Mouse (Mus musculus) ES-E14 (cell line): Measurements from ENCODE around the gene Inpp5d. TPM values are rescaled to one million over a fixed set of nuclear protein-coding genes. Genes with fewer than 3 reads are reported as not detected.

Source experiments
- DNase-seq: peaks from one replicate; pipeline ENCODE4 v3.0.0-alpha.2; 2013; ENCODE audit warnings: low read depth, low spot score
- H3K27ac ChIP-seq: 2 replicates; pipeline ENCODE4 v1.5.1; 2012; ENCODE audit warnings: low read depth, mild to moderate bottlenecking, low read length, moderate library complexity, mixed read lengths; ENCODE audit not compliant: poor library complexity, insufficient read depth, severe bottlenecking
- H3K36me3 ChIP-seq: 2 replicates; pipeline ENCODE4 v1.6.1; 2012; ENCODE audit warnings: mild to moderate bottlenecking, low read length, moderate library complexity, mixed read lengths; ENCODE audit not compliant: control insufficient read depth, poor library complexity, insufficient read depth, severe bottlenecking
- H3K4me1 ChIP-seq, 2 experiments: fragments of 150-350 bp in 1 of 2; sonication (generic) in 1 of 2; 2 replicates each; pipeline ENCODE4 v1.6.1; 2012; ENCODE audit warnings: low read length in 2 of 2, mild to moderate bottlenecking in 1 of 2, mixed read lengths in 1 of 2; ENCODE audit not compliant: control insufficient read depth in 2 of 2, insufficient read depth in 2 of 2, poor library complexity in 1 of 2
- H3K4me3 ChIP-seq, 2 experiments: fragments of 150-350 bp in 1 of 2; sonication (generic) in 1 of 2; 2 replicates each; pipeline ENCODE4 v1.5.1; 2012; ENCODE audit warnings: low read length in 2 of 2, low read depth in 1 of 2, mild to moderate bottlenecking in 1 of 2, mixed read lengths in 1 of 2; ENCODE audit not compliant: insufficient read depth in 1 of 2, poor library complexity in 1 of 2, severe bottlenecking in 1 of 2
- H3K9ac ChIP-seq: 2 replicates; pipeline ENCODE4 v1.6.1; 2012; ENCODE audit warnings: low read depth, mild to moderate bottlenecking, low read length, mixed read lengths; ENCODE audit not compliant: poor library complexity, insufficient read depth, severe bottlenecking
- H3K9me3 ChIP-seq: fragments of 150-350 bp; sonication (generic); 2 replicates; pipeline ENCODE4 v1.6.1; 2012; ENCODE audit warnings: low read depth, mild to moderate bottlenecking, low read length; ENCODE audit not compliant: control insufficient read depth, insufficient read depth
- CHD2 ChIP-seq: IDR thresholded peaks from 2 replicates; pipeline ENCODE4 v1.6.1; 2014; ENCODE audit warnings: mild to moderate bottlenecking, low read depth, low read length, inconsistent platforms
- HCFC1 ChIP-seq: IDR thresholded peaks from 2 replicates; pipeline ENCODE4 v1.6.1; 2012; ENCODE audit warnings: low read length, inconsistent platforms, borderline replicate concordance; ENCODE audit not compliant: insufficient read depth
- MAFK ChIP-seq: IDR thresholded peaks from 2 replicates; pipeline ENCODE4 v1.6.1; 2014; ENCODE audit warnings: mild to moderate bottlenecking, low read depth, low read length, inconsistent platforms; ENCODE audit not compliant: insufficient read depth
- ZC3H11A ChIP-seq: IDR thresholded peaks from 2 replicates; pipeline ENCODE4 v1.6.1; 2012; ENCODE audit warnings: low read depth, mild to moderate bottlenecking, inconsistent platforms, low read length, borderline replicate concordance
- ZNF384 ChIP-seq: IDR thresholded peaks from 2 replicates; pipeline ENCODE4 v1.6.1; 2012; ENCODE audit warnings: low read depth, low read length, inconsistent platforms
- in situ Hi-C, 2 experiments: fragments of 600-800 bp; cut with MboI; formaldehyde crosslinking; loops; one replicate each; pipeline ENCODE4 v1.15.1; 2025; ENCODE audit warnings: low sequenced_read_pairs in 2 of 2, inconsistent platforms in 1 of 2; ENCODE audit not compliant: unreplicated experiment in 2 of 2
- total RNA-seq: library from RNA; depleted of rRNA; stranded (reverse); fragments of 300-350 nt; gene quantifications from 2 replicates; pipeline ENCODE4 v1.2.3, GENCODE M21; 2012

Inpp5d gene
- total RNA-seq, 1 experiment: 39.5 TPM

DNA sequence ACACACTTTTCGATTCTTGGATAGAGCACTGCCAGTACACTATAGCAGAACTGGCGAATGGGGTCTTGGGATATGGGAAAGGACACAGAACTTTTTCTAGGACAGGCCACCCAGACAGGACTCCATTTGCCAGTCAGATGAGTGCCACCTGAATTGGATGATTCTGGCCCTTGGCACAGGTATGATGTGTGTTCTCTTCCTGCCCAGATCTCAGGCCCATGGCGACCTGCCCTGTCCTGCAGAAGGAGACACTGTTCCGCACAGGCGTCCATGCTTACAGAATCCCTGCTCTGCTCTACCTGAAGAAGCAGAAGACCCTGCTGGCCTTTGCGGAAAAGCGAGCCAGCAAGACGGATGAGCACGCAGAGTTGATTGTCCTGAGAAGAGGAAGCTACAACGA is 25.4 kb upstream of the Inpp5d start:
- no peak for DNase-seq
- TF ChIP-seq HCFC1 (no peak), CHD2 (no peak), ZC3H11A (no peak), ZNF384 (no peak), MAFK (no peak)
- H3K27ac ChIP-seq: no peak overlapping the region
- no peak overlapping the region for H3K9ac ChIP-seq
- in situ Hi-C loops: no loop called here
- H3K36me3 ChIP-seq: no peaks in the 10 kb centered on the region
- no peaks in the 10 kb centered on the region for H3K4me1 ChIP-seq
- H3K4me3 ChIP-seq: no peak overlapping the region
- no peaks in the 10 kb centered on the region for H3K9me3 ChIP-seq

DNA sequence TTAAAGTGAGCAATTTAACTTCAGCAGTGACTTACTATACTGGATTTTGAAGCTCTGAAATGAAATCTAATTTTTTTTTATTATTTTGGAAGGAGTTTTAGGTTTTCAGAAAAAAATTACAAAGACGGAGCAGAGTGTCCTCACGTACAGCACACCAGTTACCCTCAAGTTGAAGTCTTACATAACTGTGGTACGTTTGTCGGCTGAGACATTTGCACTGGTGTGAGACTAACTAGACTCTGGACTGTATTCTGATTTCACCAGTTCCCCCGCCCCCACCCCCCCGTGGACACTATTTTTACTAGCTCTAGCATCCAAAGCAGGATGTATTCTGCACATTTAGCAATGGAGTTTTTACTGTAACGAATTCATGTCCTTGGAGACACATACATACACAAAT is 19.6 kb upstream of the Inpp5d start:
- H3K9ac ChIP-seq: no peak overlapping the region

DNA sequence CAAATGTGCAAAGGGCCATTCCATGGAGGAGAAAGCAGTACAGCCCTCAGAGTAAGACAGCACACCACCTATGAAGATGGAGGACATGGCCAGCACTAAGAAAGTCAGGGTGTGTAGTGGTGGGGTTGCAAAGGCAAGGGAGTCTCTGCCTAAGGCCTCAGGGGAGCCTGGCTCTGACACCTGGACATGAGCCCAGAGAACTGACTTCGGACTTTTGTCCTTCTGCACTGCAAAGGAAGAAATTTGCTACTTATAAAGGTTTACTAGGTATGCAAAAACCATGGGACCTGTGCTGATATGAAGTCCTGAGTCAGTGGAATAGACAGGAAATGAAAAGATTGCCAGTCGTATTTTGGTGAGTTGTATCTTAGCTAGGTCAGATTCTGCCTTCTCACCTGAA is 18.3 kb upstream of the Inpp5d start:
- Histone ChIP-seq H3K4me3 (no peak overlapping the region), H3K9me3 (no peaks in the 10 kb centered on the region), H3K27ac (no peak overlapping the region), H3K4me1 (no peaks in the 10 kb centered on the region), H3K9ac (no peak overlapping the region), H3K36me3 (no peaks in the 10 kb centered on the region)
- TF ChIP-seq CHD2: no peak
- no peak for TF ChIP-seq HCFC1
- TF ChIP-seq MAFK: no peak
- TF ChIP-seq ZC3H11A: no peak
- no peak for TF ChIP-seq ZNF384
- in situ Hi-C loops: no loop called here
- DNase-seq: no peak

More for the DNA sequence above, 19.6 kb upstream of the Inpp5d start:
- no peak overlapping the region for H3K4me3 ChIP-seq
- no peak for TF ChIP-seq ZNF384
- TF ChIP-seq MAFK: no peak
- TF ChIP-seq ZC3H11A: no peak
- TF ChIP-seq CHD2: no peak
- no peak for TF ChIP-seq HCFC1
- no peak for DNase-seq
- H3K27ac ChIP-seq: no peak overlapping the region
- H3K4me1 ChIP-seq: no peaks in the 10 kb centered on the region
- no peaks in the 10 kb centered on the region for H3K9me3 ChIP-seq
- in situ Hi-C loops: no loop called here
- H3K36me3 ChIP-seq: no peaks in the 10 kb centered on the region

DNA sequence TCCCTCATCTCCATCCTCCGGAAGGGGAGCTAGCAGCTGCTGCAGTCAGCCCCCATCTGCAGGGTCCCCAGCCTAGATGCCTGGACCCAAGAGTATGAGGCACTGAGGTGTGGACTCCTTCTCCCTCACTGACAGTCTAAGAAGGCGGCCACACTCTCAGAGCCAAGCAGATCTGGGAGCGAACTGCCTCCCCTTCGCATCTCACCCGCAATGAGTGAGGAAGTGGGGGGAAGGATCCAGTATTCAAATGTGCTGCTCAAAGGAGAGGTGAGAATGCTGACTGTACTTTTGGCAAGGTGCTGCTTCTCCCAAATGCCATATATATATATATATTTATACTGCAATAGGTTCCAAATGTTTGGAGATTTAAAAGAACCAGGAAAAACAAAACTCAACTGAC is 16.7 kb upstream of the Inpp5d start:
- TF ChIP-seq ZNF384: no peak
- TF ChIP-seq HCFC1: no peak
- no peak for TF ChIP-seq CHD2
- no peak for TF ChIP-seq MAFK
- no peak for TF ChIP-seq ZC3H11A
- Histone ChIP-seq H3K4me1 (no peaks in the 10 kb centered on the region), H3K27ac (no peak overlapping the region), H3K9ac (no peak overlapping the region), H3K4me3 (no peak overlapping the region), H3K9me3 (no peaks in the 10 kb centered on the region), H3K36me3 (no peaks in the 10 kb centered on the region)
- in situ Hi-C loops: no loop called here
- no peak for DNase-seq

DNA sequence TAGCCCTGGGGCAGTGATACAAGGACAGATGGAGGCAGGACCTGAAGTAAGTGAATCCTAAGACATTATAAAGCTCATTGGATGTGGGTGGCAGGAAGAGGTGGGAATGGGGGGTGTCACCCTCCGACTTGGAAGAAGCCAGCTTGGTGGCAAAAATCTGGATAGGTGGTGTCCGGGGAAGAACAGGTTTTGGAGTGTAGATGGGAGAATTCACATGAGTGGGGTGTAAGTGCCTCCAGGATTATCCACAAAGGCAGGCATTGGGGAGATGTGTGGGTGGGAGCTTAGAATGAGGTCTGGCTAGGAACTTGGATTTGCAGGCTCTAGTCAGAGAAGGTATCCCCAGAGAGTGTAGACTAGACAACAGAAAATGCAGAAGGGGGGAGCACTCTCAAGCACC is 14.8 kb upstream of the Inpp5d start:
- DNase-seq: no peak
- H3K4me3 ChIP-seq: no peak overlapping the region
- TF ChIP-seq ZNF384: no peak
- TF ChIP-seq MAFK: no peak
- TF ChIP-seq CHD2: no peak
- no peak for TF ChIP-seq HCFC1
- TF ChIP-seq ZC3H11A: no peak
- in situ Hi-C loops: no loop called here
- H3K4me1 ChIP-seq: peaks cover 0 to 3% of the 10 kb centered on the region in 2 experiments; a peak in 2 of 4 replicates
- no peaks in the 10 kb centered on the region for H3K9me3 ChIP-seq
- H3K27ac ChIP-seq: no peak overlapping the region
- H3K9ac ChIP-seq: no peak overlapping the region
- H3K36me3 ChIP-seq: no peaks in the 10 kb centered on the region
